Mouse (Mus musculus): ENCODE data around the gene Txndc11. TPM values are rescaled to one million over a fixed set of nuclear protein-coding genes. Genes with fewer than 3 reads are reported as not detected.

Txndc11 gene
- total RNA-seq, 2 experiments from 2014 or later: 15.9 to 17.0 TPM

DNA sequence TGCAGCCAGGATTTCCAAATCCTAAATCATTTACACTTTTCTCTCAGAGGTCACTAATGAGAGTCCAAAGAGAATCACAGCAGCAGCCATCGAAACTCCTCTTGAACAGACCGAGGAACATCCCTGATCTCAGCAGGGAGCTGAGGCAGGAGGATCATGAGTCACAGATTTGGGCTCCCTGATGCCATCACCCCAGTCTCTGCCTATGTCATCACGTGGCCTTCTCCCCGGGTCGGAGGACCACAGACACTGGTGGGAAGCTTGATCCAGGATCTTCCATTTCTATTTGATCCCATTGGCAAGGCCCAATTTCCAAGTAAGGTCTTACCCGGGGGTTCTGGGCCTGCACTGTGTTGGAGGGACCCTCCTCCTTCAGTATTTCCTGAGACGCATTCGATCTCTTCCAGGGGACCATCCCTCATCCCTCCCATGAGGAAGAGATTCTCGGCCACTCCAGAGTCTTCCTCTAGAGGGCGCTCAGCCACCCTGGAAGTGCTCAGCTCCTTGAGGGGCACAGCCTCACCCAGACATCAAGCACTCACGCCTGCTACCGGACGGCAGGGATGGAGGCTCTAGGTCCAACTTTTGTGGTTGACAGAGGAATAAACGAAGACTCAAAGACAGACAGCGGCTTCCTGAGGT lies 98.5 kb downstream of the Txndc11 start:
- peak; percentile 44 for DNase-seq (ENCODE audit: low spot score)
- intact Hi-C loops (cut with DNase I): loop anchor here (1.0 to 5.0 kb wide), 4 partner anchors 56 to 381 kb away; no protein-coding TSS in a partner anchor

DNA sequence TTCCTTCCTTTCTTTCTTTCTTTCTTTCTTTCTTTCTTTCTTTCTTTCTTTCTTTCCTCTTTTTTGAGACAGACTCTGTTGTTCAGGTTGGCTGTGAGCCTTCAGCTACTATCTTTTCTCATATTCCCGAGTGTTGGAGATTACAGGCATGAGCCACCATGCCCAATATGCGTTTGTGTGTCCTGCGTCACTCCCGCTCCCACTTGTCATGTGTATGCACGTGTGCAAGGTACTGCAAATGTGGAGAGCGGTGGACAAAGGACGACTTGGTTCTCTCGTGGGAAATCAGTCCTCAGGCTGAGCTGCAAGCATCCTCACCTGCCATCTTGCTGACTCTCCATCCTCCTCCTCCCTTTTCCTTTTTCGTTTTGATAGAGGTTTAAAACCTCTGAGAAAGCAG lies 99.2 kb downstream of the Txndc11 start:
- intact Hi-C loops (cut with DNase I): loop anchor here (5.0 kb wide), 3 partner anchors 57 to 382 kb away; no protein-coding TSS in a partner anchor
- DNase-seq (ENCODE audit: low spot score): no peak

DNA sequence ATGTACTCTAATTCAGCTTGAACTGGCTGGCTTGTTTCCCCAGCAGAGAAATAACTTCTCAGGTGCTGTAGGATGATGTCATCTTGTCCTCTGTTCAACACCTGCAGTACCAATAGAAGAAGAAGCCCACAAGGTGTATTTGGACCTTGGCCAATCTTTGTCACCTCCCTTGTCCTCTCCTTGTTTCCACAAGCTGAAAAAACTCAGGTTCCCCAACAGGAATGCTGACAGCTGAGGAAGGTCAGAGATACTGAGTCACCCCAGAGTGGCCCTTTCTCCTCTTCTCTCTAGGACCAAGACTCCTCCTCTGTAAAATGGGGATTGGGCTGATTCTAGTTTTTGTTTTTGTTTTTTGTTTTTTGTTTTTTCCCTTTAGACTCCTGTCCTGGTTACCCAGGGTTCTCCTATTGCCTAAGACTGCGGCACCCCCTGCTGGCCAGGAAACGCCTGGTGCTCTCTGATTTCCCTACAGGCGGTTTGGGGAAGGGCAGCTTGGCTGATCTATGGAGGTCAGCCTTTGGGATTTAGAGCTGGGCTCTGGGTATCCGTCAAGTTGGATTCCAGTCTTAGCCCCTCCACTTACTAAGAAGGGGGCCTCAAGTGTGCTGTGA lies 100.2 kb downstream of the Txndc11 start:
- DNase-seq (ENCODE audit: low spot score): peak; percentile 68
- intact Hi-C loops (cut with DNase I): loop anchor here (1.0 to 5.0 kb wide), 6 partner anchors 42 to 467 kb away; no protein-coding TSS in a partner anchor

DNA sequence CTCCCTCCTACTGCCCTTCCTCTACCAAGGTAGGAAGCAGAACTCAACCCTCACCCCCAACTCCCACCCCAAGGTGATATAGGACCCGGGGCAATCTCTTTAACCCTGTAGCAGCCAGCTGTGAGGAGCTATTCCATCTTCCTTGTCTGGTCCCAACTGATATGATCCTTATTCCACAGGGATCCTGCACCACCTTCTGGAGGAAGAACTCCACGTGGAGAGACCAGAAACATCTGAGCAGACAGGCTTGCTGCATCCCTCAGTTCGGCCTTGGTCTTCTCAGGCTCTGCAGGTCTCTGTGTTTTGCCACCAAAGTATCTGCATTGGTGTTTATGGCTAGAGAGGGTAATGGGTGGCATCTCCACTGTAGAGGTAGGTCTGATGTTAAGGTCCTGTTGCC lies 103.1 kb downstream of the Txndc11 start:
- intact Hi-C loops (cut with DNase I): loop anchor here (5.0 kb wide), 4 partner anchors 39 to 464 kb away; no protein-coding TSS in a partner anchor

DNA sequence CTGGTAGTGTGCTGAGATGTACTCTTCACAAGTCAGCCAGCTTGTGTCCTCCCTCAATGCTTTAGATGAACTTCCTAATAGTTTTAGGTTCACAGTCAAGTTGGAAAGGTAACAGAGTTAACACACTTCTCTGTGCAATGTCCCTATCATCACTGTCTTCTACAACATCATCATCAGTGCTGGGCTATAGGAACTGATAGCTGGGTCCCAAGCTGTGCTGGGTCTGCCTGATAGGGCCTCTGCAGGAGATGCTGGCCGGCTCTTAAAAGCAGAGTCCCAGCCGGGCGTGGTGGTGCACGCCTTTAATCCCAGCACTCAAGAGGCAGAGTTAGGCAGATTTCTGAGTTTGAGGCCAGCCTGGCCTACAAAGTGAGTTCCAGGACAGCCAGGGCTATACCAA lies 103.6 kb downstream of the Txndc11 start:
- DNase-seq (ENCODE audit: low spot score): no peak
- intact Hi-C loops (cut with DNase I): loop anchor here (5.0 kb wide), 4 partner anchors 39 to 464 kb away; no protein-coding TSS in a partner anchor

More for the DNA sequence above, 103.1 kb downstream of the Txndc11 start:
- no peak for DNase-seq (ENCODE audit: low spot score)

DNA sequence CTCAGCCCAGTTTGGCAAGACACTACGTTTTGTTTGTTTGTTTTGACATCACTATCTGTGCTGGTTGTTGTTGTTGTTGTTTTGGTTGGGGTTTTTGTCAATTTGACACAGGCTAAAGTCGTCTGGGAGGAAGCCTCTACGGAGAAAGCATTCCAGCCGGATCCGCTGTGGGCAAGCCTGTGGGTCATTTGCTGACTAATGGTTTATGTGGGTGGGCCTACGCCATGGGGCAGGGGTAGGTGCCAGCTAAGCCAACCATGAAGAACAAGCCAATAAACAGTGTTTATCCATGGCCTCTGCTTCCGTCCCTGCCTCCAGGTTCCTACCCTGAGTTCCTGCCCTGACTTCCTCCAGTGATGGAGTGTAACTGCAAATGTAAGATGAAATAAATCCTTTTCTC lies 106.2 kb downstream of the Txndc11 start:
- DNase-seq (ENCODE audit: low spot score): no peak
- intact Hi-C loops (cut with DNase I): no loop called here

Small RNA genes lying within 50 kb of the gene (microRNA-seq; reads per million reads assigned to microRNA genes)
- 15.8 reads per million, percentile 32 among the genes with 10 or more reads in this experiment for gene Gm23935

Other genes starting within 250 kb of the Txndc11 start
- gene Snn, start 73.7 kb downstream of the Txndc11 start, total RNA-seq (2021): 10 to 100 TPM; 28.3 to 33.3 TPM
- gene Litaf, start 68.5 kb downstream of the Txndc11 start, total RNA-seq (2021): 10 to 100 TPM; 21.7 to 24.2 TPM
- 10 to 100 TPM; 28.0 to 29.8 TPM for gene Zc3h7a, start 41.7 kb upstream of the Txndc11 start, total RNA-seq (2021)
- gene Rsl1d1, start 68.7 kb upstream of the Txndc11 start, total RNA-seq (2021): 10 to 100 TPM; 52.7 to 56.8 TPM
- gene Gspt1, start 119.7 kb upstream of the Txndc11 start, total RNA-seq (2021): 10 to 100 TPM; 63.4 to 68.2 TPM
- gene Tnfrsf17, start 179.2 kb upstream of the Txndc11 start, total RNA-seq (2021): not detected
- 10 to 100 TPM in 1 of 2 experiments, 1 to 10 TPM in 1; 9.6 to 12.4 TPM for gene Snx29, start 188.3 kb upstream of the Txndc11 start, total RNA-seq (2021)

Measured in heart, postnatal 25 days (tissue).